9 mouse cellular contexts compared by ENCODE assay signal in the genomic region with DNA sequence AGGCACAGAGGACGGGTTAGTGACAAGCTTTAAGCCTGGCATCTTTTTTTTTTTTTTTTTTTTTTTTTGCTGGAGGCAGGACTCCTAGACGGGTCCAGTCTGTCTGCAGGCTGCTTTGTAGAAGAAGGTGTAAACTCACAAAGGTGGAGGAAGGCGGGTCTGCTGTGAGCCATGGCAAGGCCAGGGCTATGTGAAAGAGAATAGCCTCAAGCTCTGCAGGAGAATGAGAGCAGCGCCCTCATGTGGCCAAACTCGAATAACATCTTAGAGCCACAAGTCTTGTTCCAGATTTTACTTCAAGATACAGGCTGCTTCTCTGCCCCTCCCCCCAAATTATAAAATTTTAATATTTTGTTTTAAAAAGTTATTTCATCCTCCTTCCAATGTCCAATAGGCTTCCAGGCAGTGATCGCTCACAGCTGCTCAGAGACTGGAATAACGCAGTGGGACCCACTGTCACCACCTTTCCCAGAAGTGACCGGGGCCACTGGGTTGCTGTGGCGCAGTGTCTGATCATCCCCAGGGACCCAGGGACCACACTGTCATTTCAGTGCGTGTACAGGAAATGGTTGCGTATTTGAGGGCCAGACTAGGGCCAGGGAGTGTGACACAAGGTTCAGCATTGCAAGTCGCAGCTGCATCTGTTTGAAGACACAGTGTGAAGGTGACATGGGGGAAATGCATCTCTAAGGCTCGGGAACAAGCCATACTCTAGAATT.
A peak's percentile ranks its signal among the peaks of the same experiment; 100 is the strongest.
DNase-seq lines count a peak whose midpoint lies in the region; ATAC-seq and TF ChIP-seq lines count a peak whose summit lies in the region.
"Had no signal": no experiment of that assay in that cellular context is flagged by ENCODE, and none has a peak within 500 bp of the region (broad histone marks: within the 10 kb centered on the region; RNA-seq: fewer than 3 reads in every experiment).

No protein-coding gene starts in this region.

- H3K4me2 ChIP-seq in forebrain, embryonic 13.5 days = no peak overlapping the region
- no peak overlapping the region for H3K4me2 ChIP-seq in hindbrain, postnatal 0 days (ENCODE audit: low read depth, low read length)
- no peak overlapping the region for H3K4me2 ChIP-seq in limb, embryonic 11.5 days (ENCODE audit: low read depth, severe bottlenecking)
- H3K4me2 ChIP-seq: embryonic facial prominence, embryonic 13.5 days had no signal

- WGBS in forebrain, embryonic 13.5 days = 53% methylated on average over 13 of the region's 13 CpGs
- 54% methylated on average over 13 of the region's 13 CpGs for whole genome bisulfite sequencing in hindbrain, postnatal 0 days
- WGBS in limb, embryonic 11.5 days = 56% methylated on average over 13 of the region's 13 CpGs

- peak; percentile 31 for ATAC-seq in forebrain, embryonic 13.5 days
- ATAC-seq in hindbrain, postnatal 0 days = peak; percentile 50
- 0 out of 2 replicates have a peak, but pooled peaks have one; percentile 13 for ATAC-seq in limb, embryonic 11.5 days (ENCODE audit: insufficient number of reproducible peaks, low FRiP score, low TSS enrichment, low read depth)

- peak; percentile 70 for DNase-seq in layer of hippocampus, adult 11-12 months (ENCODE audit: low spot score)
- DNase-seq in layer of hippocampus, adult 9-11 months = no peak
- peak; percentile 90 for DNase-seq in hindbrain, postnatal 0 days (ENCODE audit: low spot score)
- peak; percentile 82 for DNase-seq in limb, embryonic 11.5 days (ENCODE audit: low spot score)
- DNase-seq in neural tube, embryonic 10.5 days (ENCODE audit: extremely low spot score, low spot score) = peak; percentile 77
- DNase-seq in thymus, postnatal 25 days = peak; percentile 45

- TF ChIP-seq POLR2A in bone marrow macrophage, adult 2 months (IDR thresholded peaks at IDR 0.05; ENCODE audit: borderline replicate concordance, low read depth, low read length) = no peak

- H3K4me3 ChIP-seq in bone marrow macrophage, adult 2 months (ENCODE audit: insufficient read depth, low read length) = no peak overlapping the region
- no peak overlapping the region for H3K4me3 ChIP-seq in forebrain, embryonic 13.5 days
- no peak overlapping the region for H3K4me3 ChIP-seq in hindbrain, postnatal 0 days (ENCODE audit: low read length)
- H3K4me3 ChIP-seq in limb, embryonic 11.5 days (ENCODE audit: low read depth, low read length) = no peak overlapping the region
- H3K4me3 ChIP-seq: embryonic facial prominence, embryonic 13.5 days had no signal

- no peaks in the 10 kb centered on the region for H3K9me3 ChIP-seq in forebrain, embryonic 13.5 days (replicated peaks)
- H3K9me3 ChIP-seq in hindbrain, postnatal 0 days (ENCODE audit: low read length) = no peaks in the 10 kb centered on the region
- no peaks in the 10 kb centered on the region for H3K9me3 ChIP-seq in limb, embryonic 11.5 days (ENCODE audit: control insufficient read depth, low read length)
- H3K9me3 ChIP-seq: embryonic facial prominence, embryonic 13.5 days had no signal

- H3K27ac ChIP-seq in bone marrow macrophage, adult 2 months (ENCODE audit: insufficient read depth, low read depth, low read length) = no peak overlapping the region
- no peak overlapping the region for H3K27ac ChIP-seq in forebrain, embryonic 13.5 days
- no peak overlapping the region for H3K27ac ChIP-seq in hindbrain, postnatal 0 days
- no peak overlapping the region for H3K27ac ChIP-seq in limb, embryonic 11.5 days (replicated peaks; ENCODE audit: low read depth, low read length)
- H3K27ac ChIP-seq: embryonic facial prominence, embryonic 13.5 days had no signal

- no peaks in the 10 kb centered on the region; the same call in 1 of the 2 replicates for H3K27me3 ChIP-seq in forebrain, embryonic 13.5 days
- no peaks in the 10 kb centered on the region for H3K27me3 ChIP-seq in hindbrain, postnatal 0 days (ENCODE audit: insufficient read depth, low read length)
- no peaks in the 10 kb centered on the region for H3K27me3 ChIP-seq in limb, embryonic 11.5 days (ENCODE audit: control insufficient read depth, insufficient read depth, low read length)
- H3K27me3 ChIP-seq: embryonic facial prominence, embryonic 13.5 days had no signal

- TF ChIP-seq CTCF in bone marrow macrophage, adult 2 months (IDR thresholded peaks at IDR 0.05; ENCODE audit: low read depth, low read length) = peak; percentile 75
- TF ChIP-seq CTCF in hindbrain, postnatal 0 days (IDR thresholded peaks at IDR 0.05; ENCODE audit: low read depth) = peak; percentile 78

- peaks cover 7% of the 10 kb centered on the region; the same call in 1 of the 2 replicates for H3K4me1 ChIP-seq in bone marrow macrophage, adult 2 months (ENCODE audit: control insufficient read depth, insufficient read depth, low read length)
- peaks cover 5% of the 10 kb centered on the region for H3K4me1 ChIP-seq in forebrain, embryonic 13.5 days
- H3K4me1 ChIP-seq in hindbrain, postnatal 0 days (ENCODE audit: insufficient read depth, low read length) = no peaks in the 10 kb centered on the region
- H3K4me1 ChIP-seq in limb, embryonic 11.5 days (ENCODE audit: control insufficient read depth, insufficient read depth, low read length) = no peaks in the 10 kb centered on the region

- no peak overlapping the region for H3K9ac ChIP-seq in forebrain, embryonic 13.5 days
- H3K9ac ChIP-seq in hindbrain, postnatal 0 days (replicated peaks; ENCODE audit: low read length) = no peak overlapping the region
- H3K9ac ChIP-seq in limb, embryonic 11.5 days (ENCODE audit: low read length) = no peak overlapping the region
- H3K9ac ChIP-seq: embryonic facial prominence, embryonic 13.5 days had no signal

- no peaks in the 10 kb centered on the region for H3K36me3 ChIP-seq in forebrain, embryonic 13.5 days (ENCODE audit: poor library complexity, severe bottlenecking)
- no peaks in the 10 kb centered on the region for H3K36me3 ChIP-seq in hindbrain, postnatal 0 days (ENCODE audit: insufficient read depth, low read length)
- H3K36me3 ChIP-seq in limb, embryonic 11.5 days (ENCODE audit: control insufficient read depth, insufficient read depth, low read length) = no peaks in the 10 kb centered on the region
- H3K36me3 ChIP-seq: embryonic facial prominence, embryonic 13.5 days had no signal
